Mouse (Mus musculus) midbrain, embryonic 13.5 days (tissue): ENCODE data around the gene Slc1a5. TPM values are rescaled to one million over a fixed set of nuclear protein-coding genes. Genes with fewer than 3 reads are reported as not detected.
A peak's percentile ranks its signal among the peaks of the same experiment; 100 is the strongest.

ENCODE experiments used
- ATAC-seq: fragments of 200-750 bp; cut with Nextera tagmentation; 2 replicates; pipeline ENCODE4 v1.8.0; 2017; ENCODE audit warnings: mild to moderate bottlenecking, moderate TSS enrichment, moderate library complexity
- H3K27ac ChIP-seq: fragments of 300-500 bp; sonication (generic); 2 replicates; pipeline ENCODE4 v1.5.1; 2015; ENCODE audit warnings: inconsistent platforms, mild to moderate bottlenecking, moderate library complexity
- H3K27me3 ChIP-seq: fragments of 300-500 bp; sonication (generic); 2 replicates; pipeline ENCODE4 v1.6.1; 2015; ENCODE audit warnings: mild to moderate bottlenecking, inconsistent platforms
- H3K36me3 ChIP-seq: fragments of 300-500 bp; sonication (generic); 2 replicates; pipeline ENCODE4 v1.6.1; 2015; ENCODE audit warnings: mild to moderate bottlenecking, inconsistent platforms
- H3K4me1 ChIP-seq: fragments of 300-500 bp; sonication (generic); replicated peaks from 2 replicates; pipeline ENCODE4 v1.6.1; 2015; ENCODE audit warnings: inconsistent platforms
- H3K4me2 ChIP-seq: fragments of 300-500 bp; sonication (generic); replicated peaks from 2 replicates; pipeline ENCODE4 v1.6.1; 2015; ENCODE audit warnings: moderate library complexity, mild to moderate bottlenecking, inconsistent platforms
- H3K4me3 ChIP-seq: fragments of 300-500 bp; sonication (generic); replicated peaks from 2 replicates; pipeline ENCODE4 v1.5.1; 2015; ENCODE audit warnings: mild to moderate bottlenecking, inconsistent platforms
- H3K9ac ChIP-seq: fragments of 300-500 bp; sonication (generic); replicated peaks from 2 replicates; pipeline ENCODE4 v1.6.1; 2015; ENCODE audit warnings: mild to moderate bottlenecking, inconsistent platforms
- H3K9me3 ChIP-seq: fragments of 300-500 bp; sonication (generic); 2 replicates; pipeline ENCODE4 v1.6.1; 2016; ENCODE audit warnings: mild to moderate bottlenecking, inconsistent platforms
- WGBS: fragments of 180-500 bp; shearing (Covaris S2); methylation state at CpG from one replicate; pipeline ENCODE4 v1.1.7; 2015; 5-methylcytosine and 5-hydroxymethylcytosine counted together
- polyA plus RNA-seq: library from polyadenylated mRNA; unstranded; fragments of >200 nt; fragmentation: Nextera tagmentation; extraction: Ambion mirVana; gene quantifications from 2 replicates; pipeline ENCODE4 v1.2.1, GENCODE M21; 2015

Gene Slc1a5
- polyA plus RNA-seq, 1 experiment from 2014 or later = 14.9 TPM

GRCm38 (mm10) chr7:16783758-16784415 lies 2.7 kb downstream of the Slc1a5 start:
- Histone ChIP-seq H3K4me2 (peak overlapping the region; percentile 96), H3K27ac (no peak overlapping the region), H3K27me3 (0 out of 2 replicates have a peak, but pooled peaks cover 14% of the 10 kb centered on the region), H3K9me3 (no peaks in the 10 kb centered on the region), H3K4me1 (peaks cover 42% of the 10 kb centered on the region), H3K36me3 (0 out of 2 replicates have a peak, but pooled peaks cover 2% of the 10 kb centered on the region), H3K9ac (no peak overlapping the region; the same call in 1 of the 2 replicates), H3K4me3 (peak overlapping the region; percentile 57)
- ATAC-seq = no peak
- 41% methylated on average over 17 of the region's 17 CpGs for WGBS

- H3K36me3 ChIP-seq = 0 out of 2 replicates have a peak, but pooled peaks cover 2% of the 10 kb centered on the region
- peaks cover 42% of the 10 kb centered on the region for H3K4me1 ChIP-seq
- WGBS = 69% methylated on average over 10 of the region's 10 CpGs
- no peak for ATAC-seq
- no peaks in the 10 kb centered on the region for H3K9me3 ChIP-seq
- no peak overlapping the region for H3K4me3 ChIP-seq
- 0 out of 2 replicates have a peak, but pooled peaks cover 14% of the 10 kb centered on the region for H3K27me3 ChIP-seq
- no peak overlapping the region for H3K9ac ChIP-seq
- H3K4me2 ChIP-seq = peak overlapping the region; percentile 96; the same call in 1 of the 2 replicates
- no peak overlapping the region for H3K27ac ChIP-seq
Measured at GRCm38 (mm10) chr7:16784498-16784976, 3.4 kb downstream of the Slc1a5 start.

- WGBS = 89% methylated on average over 8 of the region's 8 CpGs
Measured at GRCm38 (mm10) chr7:16785541-16786083, 4.5 kb downstream of the Slc1a5 start.

GRCm38 (mm10) chr7:16792316-16792715 lies 11.2 kb downstream of the Slc1a5 start:
- WGBS = 87% methylated on average over 5 of the region's 5 CpGs
- no peak for ATAC-seq
- H3K9me3 ChIP-seq = no peaks in the 10 kb centered on the region
- no peak overlapping the region for H3K27ac ChIP-seq
- no peak overlapping the region for H3K4me3 ChIP-seq
- no peak overlapping the region; the same call in 1 of the 2 replicates for H3K9ac ChIP-seq
- H3K4me2 ChIP-seq = no peak overlapping the region
- H3K27me3 ChIP-seq = no peaks in the 10 kb centered on the region
- peaks cover 8% of the 10 kb centered on the region for H3K36me3 ChIP-seq
- no peaks in the 10 kb centered on the region for H3K4me1 ChIP-seq

More at GRCm38 (mm10) chr7:16785541-16786083, 4.5 kb downstream of the Slc1a5 start:
- H3K27ac ChIP-seq = no peak overlapping the region
- H3K9me3 ChIP-seq = no peaks in the 10 kb centered on the region
- H3K27me3 ChIP-seq = 0 out of 2 replicates have a peak, but pooled peaks cover 10% of the 10 kb centered on the region
- H3K4me3 ChIP-seq = no peak overlapping the region
- 0 out of 2 replicates have a peak, but pooled peaks cover 2% of the 10 kb centered on the region for H3K36me3 ChIP-seq
- no peak overlapping the region for H3K4me2 ChIP-seq
- no peak overlapping the region for H3K9ac ChIP-seq
- peaks cover 40% of the 10 kb centered on the region for H3K4me1 ChIP-seq
- ATAC-seq = no peak

GRCm38 (mm10) chr7:16793010-16793725 lies 12.0 kb downstream of the Slc1a5 start:
- no peak overlapping the region for H3K4me2 ChIP-seq
- peaks cover 17% of the 10 kb centered on the region for H3K36me3 ChIP-seq
- H3K9me3 ChIP-seq = no peaks in the 10 kb centered on the region
- H3K27ac ChIP-seq = no peak overlapping the region
- H3K9ac ChIP-seq = no peak overlapping the region
- no peaks in the 10 kb centered on the region for H3K27me3 ChIP-seq
- WGBS = 92% methylated on average over 19 of the region's 19 CpGs
- H3K4me1 ChIP-seq = no peaks in the 10 kb centered on the region
- ATAC-seq = no peak
- H3K4me3 ChIP-seq = no peak overlapping the region

- Histone ChIP-seq H3K36me3 (peaks cover 18% of the 10 kb centered on the region), H3K4me3 (no peak overlapping the region), H3K4me1 (no peaks in the 10 kb centered on the region), H3K9ac (no peak overlapping the region), H3K9me3 (no peaks in the 10 kb centered on the region), H3K4me2 (no peak overlapping the region), H3K27ac (no peak overlapping the region), H3K27me3 (no peaks in the 10 kb centered on the region)
- no peak for ATAC-seq
- WGBS = 97% methylated on average over 5 of the region's 5 CpGs
Measured at GRCm38 (mm10) chr7:16794886-16795285, 13.7 kb downstream of the Slc1a5 start.

- ATAC-seq = peak; percentile 58
- 37% methylated on average over 8 of the region's 8 CpGs for WGBS
- no peak overlapping the region for H3K9ac ChIP-seq
Measured at GRCm38 (mm10) chr7:16804409-16805028, 23.4 kb downstream of the Slc1a5 start.

GRCm38 (mm10) chr7:16807936-16808335 lies 26.8 kb downstream of the Slc1a5 start:
- 86% methylated on average over 9 of the region's 9 CpGs for WGBS
- no peaks in the 10 kb centered on the region for H3K9me3 ChIP-seq
- peaks cover 25% of the 10 kb centered on the region for H3K36me3 ChIP-seq
- H3K4me1 ChIP-seq = peaks cover 32% of the 10 kb centered on the region
- no peak overlapping the region for H3K27ac ChIP-seq
- H3K9ac ChIP-seq = no peak overlapping the region
- no peak overlapping the region for H3K4me2 ChIP-seq
- peaks cover 30% of the 10 kb centered on the region for H3K27me3 ChIP-seq
- ATAC-seq = no peak
- H3K4me3 ChIP-seq = no peak overlapping the region

More at GRCm38 (mm10) chr7:16804409-16805028, 23.4 kb downstream of the Slc1a5 start:
- H3K4me1 ChIP-seq = 0 out of 2 replicates have a peak, but pooled peaks cover under 1% of the 10 kb centered on the region
- H3K4me3 ChIP-seq = no peak overlapping the region
- no peaks in the 10 kb centered on the region for H3K9me3 ChIP-seq
- no peak overlapping the region for H3K4me2 ChIP-seq
- peaks cover 24% of the 10 kb centered on the region for H3K36me3 ChIP-seq
- H3K27me3 ChIP-seq = no peaks in the 10 kb centered on the region
- no peak overlapping the region for H3K27ac ChIP-seq

GRCm38 (mm10) chr7:16808647-16809046 lies 27.5 kb downstream of the Slc1a5 start:
- no peak overlapping the region for H3K4me2 ChIP-seq
- H3K36me3 ChIP-seq = peaks cover 25% of the 10 kb centered on the region
- 87% methylated on average over 9 of the region's 9 CpGs for WGBS
- H3K27ac ChIP-seq = no peak overlapping the region
- H3K27me3 ChIP-seq = peaks cover 35% of the 10 kb centered on the region
- peaks cover 39% of the 10 kb centered on the region for H3K4me1 ChIP-seq
- no peaks in the 10 kb centered on the region for H3K9me3 ChIP-seq
- H3K9ac ChIP-seq = no peak overlapping the region
- H3K4me3 ChIP-seq = no peak overlapping the region
- no peak for ATAC-seq

- ATAC-seq = 0 out of 2 replicates have a peak, but pooled peaks have one; percentile 11
- 0 out of 2 replicates have a peak overlapping the region, but pooled peaks have one; percentile 53 for H3K4me3 ChIP-seq
- H3K27me3 ChIP-seq = peaks cover 35% of the 10 kb centered on the region
- no peaks in the 10 kb centered on the region for H3K9me3 ChIP-seq
- H3K4me2 ChIP-seq = peak overlapping the region; percentile 82
- 35% methylated on average over 10 of the region's 10 CpGs for WGBS
- peaks cover 25% of the 10 kb centered on the region for H3K36me3 ChIP-seq
- peak overlapping the region; percentile 92; the same call in 1 of the 2 replicates for H3K27ac ChIP-seq
- H3K9ac ChIP-seq = no peak overlapping the region
- peaks cover 50% of the 10 kb centered on the region for H3K4me1 ChIP-seq
Measured at GRCm38 (mm10) chr7:16809739-16810138, 28.6 kb downstream of the Slc1a5 start.

GRCm38 (mm10) chr7:16810399-16810919 lies 29.3 kb downstream of the Slc1a5 start:
- Histone ChIP-seq H3K4me3 (peak overlapping the region; percentile 53), H3K9ac (peak overlapping the region; percentile 78), H3K4me2 (peak overlapping the region; percentile 82), H3K27me3 (peaks cover 35% of the 10 kb centered on the region), H3K27ac (peak overlapping the region; percentile 92), H3K4me1 (peaks cover 57% of the 10 kb centered on the region), H3K9me3 (no peaks in the 10 kb centered on the region), H3K36me3 (peaks cover 25% of the 10 kb centered on the region)
- ATAC-seq = 0 out of 2 replicates have a peak, but pooled peaks have one; percentile 0
- WGBS = 50% methylated on average over 28 of the region's 28 CpGs
